Mouse (Mus musculus): ENCODE measurements around the gene Pomgnt2.
"Not testable (repeated sequence)": the region's sequence is repeated elsewhere in the genome, so short reads cannot be mapped to it uniquely, and the experiment has no call there.

Pomgnt2 gene

DNA sequence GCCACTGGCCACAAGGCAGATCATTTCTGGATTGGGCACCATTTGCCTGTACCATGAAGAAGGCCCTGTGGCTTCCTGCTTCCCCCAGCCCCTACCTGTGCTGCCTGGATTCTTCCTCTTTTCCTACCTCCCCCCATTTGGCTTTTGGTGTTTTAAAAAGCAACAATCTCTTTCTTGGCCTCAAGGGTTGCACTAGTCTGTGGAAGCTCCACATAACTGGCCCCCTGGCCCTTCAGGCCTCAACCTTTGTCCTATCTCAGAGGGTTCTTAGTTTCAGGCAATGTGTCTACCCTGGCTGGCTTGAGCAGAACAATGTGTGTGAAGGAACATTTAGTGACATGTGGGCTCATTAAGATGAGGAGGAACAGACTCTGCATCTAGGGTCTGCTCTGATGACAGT, at the start of gene Pomgnt2:
Pomgnt2 (minus strand) TSS at position 101 of the 400 bp plus-strand sequence.
- no peak for DNase-seq (ENCODE audit: low read depth, low spot score)

DNA sequence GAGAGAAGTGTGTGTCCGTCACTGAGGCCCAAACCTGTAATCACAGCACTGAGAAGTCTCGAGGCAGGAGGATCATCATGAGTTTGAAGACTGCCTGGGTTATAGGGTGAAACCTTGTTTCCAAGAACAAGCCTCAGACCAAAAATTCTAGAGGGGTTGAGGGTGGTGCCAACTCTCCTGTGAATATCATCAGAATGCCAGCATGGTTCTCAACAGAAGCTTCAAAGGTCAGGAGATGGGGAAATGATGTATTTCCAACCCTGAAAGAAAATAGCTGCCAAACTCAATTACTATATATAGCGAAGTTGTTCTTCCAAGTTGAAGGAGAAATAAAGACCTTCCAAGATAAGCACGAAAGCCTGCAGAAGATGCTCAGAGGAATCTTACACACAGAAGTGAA, 42.9 kb upstream of the Pomgnt2 start:
- no peak for DNase-seq (ENCODE audit: low read depth, low spot score)

DNA sequence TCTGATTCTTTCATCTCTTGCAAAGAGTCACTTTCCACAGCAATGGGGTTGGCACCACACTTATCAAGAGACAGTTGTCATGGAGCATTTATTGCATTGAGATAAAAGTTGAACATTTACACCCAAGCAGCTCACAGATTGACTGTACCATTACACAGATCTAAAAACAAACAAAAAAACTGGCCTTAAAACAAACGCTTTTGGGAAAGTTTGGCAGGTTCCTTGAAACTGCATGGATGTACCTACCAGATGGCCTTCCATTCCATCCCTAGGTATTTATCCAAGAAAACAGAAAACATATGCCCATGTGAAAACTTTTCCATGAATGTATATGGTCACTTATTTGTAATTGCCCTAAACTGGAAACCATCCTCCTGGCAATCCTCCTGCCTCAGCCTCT, 41.7 kb upstream of the Pomgnt2 start:
- no peak for DNase-seq (ENCODE audit: low read depth, low spot score)

DNA sequence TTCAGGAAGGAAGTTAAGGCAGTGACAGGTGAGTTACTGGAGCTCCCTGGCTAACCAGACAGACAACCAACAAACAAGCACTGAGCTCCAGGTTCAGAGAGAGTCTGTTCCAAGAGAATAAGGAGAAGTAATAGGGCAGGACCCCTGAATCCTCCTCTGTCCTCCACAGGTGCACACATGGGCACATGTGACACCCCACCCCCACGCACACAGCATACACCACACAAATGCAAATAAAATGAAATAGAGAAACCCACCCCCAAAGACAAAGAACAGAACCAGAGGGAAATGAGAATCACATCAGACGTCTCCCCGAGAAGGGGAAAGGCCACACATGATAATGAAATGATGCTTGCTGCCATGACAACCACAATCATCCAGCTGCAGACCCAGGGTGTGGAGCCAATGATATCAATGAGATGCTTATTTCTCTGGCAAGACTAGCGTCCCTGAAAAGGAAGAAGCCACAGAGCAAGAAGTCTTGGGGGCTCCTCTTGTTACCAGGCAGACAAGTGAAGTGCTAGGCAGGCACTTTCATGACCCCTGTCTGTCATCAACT, 39.7 kb upstream of the Pomgnt2 start:
- peak; percentile 5 for DNase-seq (ENCODE audit: low read depth, low spot score)

DNA sequence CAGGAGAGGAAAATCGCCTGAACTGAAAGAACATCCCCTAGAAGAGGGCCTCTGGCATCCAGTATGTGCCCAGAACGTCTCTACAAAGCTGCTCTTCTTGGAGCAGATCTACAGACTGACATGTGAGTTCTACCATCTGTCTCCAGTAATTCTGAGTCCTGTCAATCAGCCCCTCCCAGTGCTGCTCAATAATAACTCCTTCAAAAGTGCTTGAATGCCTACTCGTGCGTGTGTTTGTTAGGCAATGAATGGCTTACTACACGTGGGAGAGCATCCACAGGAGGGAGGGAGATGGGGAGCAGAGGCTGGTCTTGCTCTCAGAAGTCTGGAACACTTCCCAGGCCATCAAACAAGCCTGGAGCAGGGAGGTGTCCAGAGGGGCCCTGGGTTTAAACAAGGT, 38.9 kb upstream of the Pomgnt2 start:
- DNase-seq (ENCODE audit: low read depth, low spot score): no peak

DNA sequence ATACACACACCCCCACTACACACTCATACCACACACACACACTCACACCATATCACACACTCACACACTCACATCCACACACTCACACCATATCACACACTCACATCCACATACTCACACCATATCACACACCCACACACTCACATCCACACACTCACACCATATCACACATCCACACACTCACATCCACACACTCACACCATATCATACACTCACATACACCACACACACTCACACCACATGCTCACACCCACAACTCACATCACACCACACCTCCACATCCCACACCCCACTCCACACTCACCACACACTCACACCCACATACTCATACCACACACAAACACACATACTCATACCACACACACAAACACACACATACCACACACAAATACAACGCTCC, 38.0 kb upstream of the Pomgnt2 start:
- no peak for DNase-seq (ENCODE audit: low read depth, low spot score)

DNA sequence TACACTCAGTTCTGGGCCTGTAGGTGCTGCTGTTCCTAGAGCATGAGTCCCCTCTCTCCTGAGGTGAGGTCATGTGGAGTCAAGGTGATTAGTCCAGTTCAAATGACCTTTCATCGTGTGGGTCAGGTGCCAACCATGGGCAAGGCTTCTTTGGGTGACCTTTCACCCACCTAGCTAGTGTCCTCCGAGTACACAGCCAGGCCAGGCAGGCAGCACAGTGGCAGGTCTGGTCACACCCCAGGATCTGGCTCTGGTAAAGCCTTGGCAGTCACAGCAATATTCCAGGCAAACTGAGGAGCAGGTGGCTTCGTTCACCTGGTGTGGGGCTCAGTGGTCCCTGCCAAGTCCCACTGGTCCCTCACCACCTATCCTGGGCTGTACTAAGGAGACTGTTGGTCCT, 35.2 kb upstream of the Pomgnt2 start:
- DNase-seq (ENCODE audit: low read depth, low spot score): no peak

DNA sequence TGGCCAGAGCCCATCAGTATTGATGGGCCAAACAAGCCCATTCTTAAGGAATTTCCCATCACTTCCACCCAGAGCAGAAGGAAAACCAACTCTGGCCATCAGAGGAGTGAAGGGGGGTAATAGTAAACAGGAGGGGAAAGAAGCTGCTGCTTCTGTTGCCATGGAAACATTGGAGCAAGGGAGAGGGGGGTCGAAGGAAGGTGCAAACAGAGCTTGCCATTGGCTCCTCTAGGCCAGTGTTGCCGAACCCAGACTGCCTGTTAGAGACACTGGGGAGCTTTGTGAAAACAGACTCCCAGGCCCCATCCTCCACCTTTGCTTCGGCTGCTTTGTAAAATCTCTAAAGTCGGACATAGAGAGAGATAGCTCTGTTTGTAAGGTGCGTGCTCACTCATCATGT, 33.8 kb upstream of the Pomgnt2 start:
- no peak for DNase-seq (ENCODE audit: low read depth, low spot score)

DNA sequence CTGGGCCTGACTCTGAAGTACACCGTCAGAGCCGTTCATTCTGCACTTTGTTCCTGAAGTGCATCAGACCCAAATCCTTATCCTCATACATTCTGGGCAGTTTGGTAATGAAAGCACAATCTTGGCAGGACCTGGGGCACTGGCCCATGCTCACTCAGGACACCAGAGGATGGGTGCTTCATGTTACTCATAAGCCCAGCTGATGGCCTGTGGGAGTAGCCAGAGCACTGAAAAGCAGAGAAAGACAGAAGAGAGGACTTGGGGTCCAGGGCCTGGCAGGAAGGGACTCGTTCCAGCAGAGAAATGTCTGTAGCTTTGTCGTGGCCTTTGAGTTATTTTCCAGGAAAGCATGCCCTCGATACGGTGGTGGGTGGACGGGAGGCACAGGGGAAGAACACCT, 32.9 kb upstream of the Pomgnt2 start:
- no peak for DNase-seq (ENCODE audit: low read depth, low spot score)

DNA sequence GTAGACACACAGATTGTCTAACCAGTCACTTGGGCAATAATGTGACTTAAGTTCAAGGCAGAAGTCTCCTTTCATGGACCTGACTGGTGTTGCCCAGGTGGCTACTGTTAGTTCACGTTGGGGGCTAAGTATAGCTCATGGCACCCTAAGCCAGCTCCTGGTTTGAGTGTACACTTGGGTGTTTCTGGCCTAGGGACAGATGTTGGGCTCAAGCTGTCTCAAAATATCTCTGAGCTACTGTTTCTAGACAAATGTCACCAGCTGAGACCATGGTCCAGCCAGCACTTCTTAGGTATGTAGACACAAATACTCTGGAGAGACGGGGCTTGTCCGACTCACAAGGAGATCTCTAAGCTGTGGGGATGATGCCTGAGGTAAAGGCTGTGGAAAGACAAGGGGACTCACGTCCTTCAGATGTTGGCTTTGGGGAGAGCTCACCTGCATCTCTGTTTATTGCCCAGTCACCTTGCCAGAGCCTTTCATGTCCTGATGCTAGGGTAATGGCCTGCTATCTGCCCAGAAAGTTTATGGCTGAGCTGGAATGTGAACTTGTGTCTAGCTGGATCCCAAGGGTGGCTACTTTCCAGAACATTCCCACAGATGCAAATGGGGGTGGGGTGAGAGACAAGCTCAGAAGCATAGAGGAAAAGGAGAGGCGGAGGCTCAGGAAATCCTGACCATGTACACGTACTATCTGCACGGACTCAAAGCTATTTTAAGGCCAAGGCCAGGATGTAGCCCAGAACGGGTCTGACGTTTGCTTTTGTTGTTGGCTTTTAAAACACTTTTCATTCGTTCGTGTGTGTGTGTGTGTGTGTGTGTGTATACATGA, 31.2 kb upstream of the Pomgnt2 start:
- peak; percentile 4 for DNase-seq (ENCODE audit: low read depth, low spot score)

DNA sequence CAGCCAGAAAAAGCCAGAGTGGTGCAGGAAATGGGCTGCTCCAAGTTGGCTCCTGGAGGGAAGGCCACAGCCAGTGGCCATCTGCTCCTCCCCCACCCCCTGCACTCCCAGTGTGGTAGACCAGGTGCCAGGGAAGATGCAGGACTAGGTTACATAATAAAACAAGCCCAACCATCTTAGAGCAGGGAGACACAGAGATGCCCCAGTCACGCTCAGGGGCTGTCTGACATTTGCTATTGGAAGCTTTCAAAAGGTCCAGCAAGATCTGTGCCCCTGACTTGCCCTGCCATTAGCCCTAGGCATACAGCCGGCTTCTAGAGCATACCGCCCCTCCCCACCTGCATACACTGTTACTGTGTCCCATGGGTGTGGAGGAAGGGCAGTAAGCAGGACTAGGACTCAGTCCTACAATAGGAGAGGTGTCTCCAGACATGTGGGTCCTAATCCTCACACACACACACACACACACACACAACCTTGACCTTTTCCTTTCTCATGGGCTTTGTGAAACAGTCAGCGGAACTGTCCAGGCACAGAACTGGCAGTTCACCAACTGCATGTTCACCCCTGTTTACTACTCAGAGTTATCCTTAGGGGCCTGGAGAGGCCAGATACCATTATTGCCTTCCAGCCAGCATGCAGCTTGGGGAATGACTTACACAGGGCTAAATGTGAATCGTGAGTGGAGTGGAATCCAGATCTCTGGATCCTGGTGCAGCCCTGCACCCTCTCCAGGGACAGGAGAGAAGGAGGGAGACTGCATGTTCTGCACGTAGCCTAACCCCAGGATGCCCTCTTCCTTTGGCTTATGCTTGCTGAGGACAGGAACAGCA, 30.4 kb upstream of the Pomgnt2 start:
- DNase-seq (ENCODE audit: low read depth, low spot score): no peak

DNA sequence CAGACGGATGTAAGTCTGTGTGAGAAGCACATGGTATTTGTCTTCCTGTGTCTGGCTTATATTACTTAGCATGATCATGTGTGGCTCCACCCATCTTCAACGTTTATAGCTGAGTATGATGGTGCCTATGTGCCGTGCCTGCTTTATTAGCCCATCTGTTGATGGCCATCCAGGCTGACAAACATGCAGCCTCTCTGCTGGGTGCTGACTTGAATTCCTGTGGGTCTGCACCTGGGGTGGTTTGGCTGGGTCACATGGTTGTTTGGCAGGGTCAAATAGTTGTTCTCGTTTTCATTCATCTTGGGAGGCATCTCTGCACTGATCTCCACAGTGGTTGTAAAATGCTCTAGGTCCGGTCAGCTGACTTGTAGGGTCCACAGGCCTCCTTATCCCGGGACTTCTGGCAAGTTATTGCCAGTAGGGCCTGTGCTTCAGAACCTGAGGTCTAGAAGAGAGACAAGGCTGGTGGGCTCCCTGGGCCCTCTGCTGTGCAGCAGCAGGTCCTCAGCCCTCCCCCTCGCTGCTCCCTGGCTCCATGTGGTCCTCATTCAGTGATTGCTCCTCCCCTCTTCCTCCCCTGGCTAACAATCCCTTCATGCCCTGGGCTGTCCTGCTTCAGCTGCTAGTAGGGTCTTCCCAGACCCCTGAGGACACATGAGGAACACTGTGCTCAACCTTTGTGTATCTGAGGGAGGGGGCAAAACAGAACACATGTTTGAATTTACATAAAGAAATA, 29.1 kb upstream of the Pomgnt2 start:
- peak; percentile 19 for DNase-seq (ENCODE audit: low read depth, low spot score)

DNA sequence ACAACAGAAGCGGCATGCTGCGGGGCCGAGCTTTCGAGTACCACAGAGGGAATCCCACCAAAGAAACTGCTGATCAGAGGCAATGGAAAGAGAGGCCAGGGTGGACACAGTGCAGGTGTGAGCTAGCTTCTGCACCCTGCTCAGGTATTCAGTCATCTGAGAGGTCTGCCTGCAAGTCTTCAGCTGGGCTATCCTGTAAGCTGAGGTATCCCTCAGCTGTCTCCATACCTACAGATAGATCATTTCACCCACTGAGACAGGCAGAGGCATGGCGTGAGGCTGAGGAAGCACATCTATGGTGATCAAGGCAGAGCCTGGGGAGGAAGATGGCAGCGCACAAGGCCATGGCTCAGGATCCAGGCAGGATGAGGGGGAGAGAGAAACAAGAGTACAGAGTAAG, 27.5 kb upstream of the Pomgnt2 start:
- no peak for DNase-seq (ENCODE audit: low read depth, low spot score)

DNA sequence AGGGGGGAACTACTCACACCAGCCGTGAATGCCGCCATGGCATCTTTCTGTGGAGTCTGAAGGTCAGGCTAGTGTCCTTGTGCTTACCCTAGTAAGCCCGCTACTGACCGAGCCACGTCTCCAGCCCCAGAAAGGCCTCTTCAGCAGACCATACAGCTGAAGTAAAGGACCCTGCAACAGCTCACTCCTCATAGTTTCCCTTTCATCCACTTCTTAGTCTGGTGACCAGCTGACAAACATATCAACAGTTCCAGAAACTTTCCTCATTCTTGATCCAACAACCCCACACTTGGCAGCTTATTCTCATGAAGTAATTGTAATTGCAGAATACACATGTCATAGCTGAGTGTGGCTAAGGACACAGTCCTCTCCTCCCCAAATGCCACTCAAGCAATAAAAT, 27.0 kb upstream of the Pomgnt2 start:
- DNase-seq (ENCODE audit: low read depth, low spot score): no peak

DNA sequence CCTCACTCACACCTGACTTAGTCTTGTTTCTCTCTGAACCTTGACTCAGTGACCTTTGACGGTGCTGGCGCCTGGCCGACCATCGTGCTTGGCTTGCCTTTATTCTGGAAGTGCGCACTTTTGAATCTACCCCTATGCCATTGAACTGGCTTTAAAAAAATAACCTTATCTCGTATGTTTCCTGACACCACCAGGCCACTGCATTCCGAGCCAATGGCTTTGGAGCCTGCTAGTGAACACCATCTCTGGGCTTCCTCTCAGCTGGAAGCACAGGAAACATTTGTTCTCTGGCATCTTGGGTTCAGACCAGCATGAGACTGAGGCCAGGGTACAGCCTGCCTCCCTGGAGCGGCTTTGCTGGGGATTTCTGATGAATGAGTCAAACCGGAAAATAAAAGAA, 25.9 kb upstream of the Pomgnt2 start:
- no peak for DNase-seq (ENCODE audit: low read depth, low spot score)

DNA sequence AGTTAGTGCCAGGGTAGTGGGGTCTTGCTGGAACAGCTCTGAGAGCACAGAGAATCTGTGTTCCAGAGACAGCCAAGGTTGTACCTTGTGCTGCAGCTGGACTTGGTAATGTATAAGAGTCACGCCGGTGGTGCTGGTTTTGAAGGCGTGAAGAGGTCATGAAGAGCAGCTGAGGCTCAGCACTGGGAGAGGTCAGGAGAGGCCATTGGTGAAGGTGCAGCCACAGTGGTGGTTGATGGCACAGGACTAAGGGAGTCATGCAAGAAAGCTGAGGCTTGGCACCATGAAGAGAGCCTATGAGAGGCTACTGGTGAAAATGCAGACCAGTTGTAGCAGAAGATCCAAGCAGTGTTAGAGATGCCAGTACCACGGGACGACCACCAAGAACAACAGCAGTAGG, 24.7 kb upstream of the Pomgnt2 start:
- no peak for DNase-seq (ENCODE audit: low read depth, low spot score)

DNA sequence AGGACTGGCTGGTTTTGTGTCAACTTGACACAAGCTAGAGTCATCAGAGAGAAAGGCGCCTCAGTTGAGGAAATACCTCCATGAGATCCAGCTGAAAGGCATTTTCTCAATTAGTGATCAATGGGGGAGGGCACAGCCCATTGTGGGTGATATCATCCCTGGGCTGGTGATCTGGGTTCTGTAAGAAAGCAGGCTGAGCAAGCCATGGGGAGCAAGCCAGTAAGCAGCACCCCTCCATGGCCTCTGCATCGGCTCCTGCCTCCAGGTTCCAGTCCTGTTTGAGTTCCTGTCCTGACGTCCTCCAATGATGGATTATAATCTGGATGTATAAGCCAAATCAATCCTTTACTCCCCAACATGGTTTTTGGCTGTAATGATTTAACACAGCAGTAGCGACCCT, 24.3 kb upstream of the Pomgnt2 start:
- not testable (repeated sequence) for DNase-seq (ENCODE audit: low read depth, low spot score)

DNA sequence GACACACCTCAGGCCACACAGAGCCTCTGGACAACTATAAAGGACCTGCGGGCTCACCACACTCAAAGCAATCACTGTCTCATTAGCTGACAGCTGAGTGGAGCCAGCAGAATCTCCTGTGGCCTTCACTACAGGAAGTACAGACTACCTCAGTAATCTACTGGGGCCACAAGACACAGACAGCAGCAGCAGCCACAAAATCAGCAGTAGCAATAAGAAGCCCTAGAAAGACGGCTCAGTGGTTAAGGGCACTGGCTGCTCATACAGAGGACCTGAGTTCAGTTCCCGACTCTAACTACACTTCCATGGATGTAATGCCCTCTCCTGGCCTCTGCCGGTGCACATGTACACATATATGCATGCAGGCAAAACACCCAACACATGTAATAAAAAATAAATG, 23.4 kb upstream of the Pomgnt2 start:
- no peak for DNase-seq (ENCODE audit: low read depth, low spot score)

DNA sequence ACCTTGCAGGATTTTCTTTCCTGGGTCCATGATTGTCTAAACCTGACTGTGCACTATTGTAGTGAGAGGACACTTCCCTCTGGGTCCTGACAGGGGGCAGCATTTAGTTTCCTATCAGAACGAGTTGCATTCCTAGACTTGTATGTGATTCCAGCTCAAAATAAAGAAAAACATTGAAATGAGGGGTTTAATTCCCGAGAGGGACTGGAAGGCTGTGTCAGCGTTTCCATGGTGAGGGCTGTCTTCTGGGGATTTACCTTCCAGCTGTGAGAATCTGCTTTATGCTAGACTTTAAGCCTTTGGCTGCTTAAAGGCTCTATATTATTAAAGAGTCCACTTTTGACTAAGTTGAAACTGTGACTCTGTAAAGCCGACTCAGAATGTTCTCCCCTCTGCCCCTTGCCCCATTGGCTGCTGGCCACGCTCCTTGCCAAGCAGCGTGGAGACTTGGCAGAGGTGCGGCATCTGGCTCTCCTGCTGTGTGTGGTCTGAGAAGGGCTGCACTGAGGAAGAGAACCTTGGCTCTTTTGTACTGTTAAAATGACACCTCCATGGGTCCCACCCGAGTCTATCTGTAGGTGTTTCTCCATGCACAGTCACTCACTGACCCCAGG, 22.0 kb upstream of the Pomgnt2 start:
- peak; percentile 32 for DNase-seq (ENCODE audit: low read depth, low spot score)

DNA sequence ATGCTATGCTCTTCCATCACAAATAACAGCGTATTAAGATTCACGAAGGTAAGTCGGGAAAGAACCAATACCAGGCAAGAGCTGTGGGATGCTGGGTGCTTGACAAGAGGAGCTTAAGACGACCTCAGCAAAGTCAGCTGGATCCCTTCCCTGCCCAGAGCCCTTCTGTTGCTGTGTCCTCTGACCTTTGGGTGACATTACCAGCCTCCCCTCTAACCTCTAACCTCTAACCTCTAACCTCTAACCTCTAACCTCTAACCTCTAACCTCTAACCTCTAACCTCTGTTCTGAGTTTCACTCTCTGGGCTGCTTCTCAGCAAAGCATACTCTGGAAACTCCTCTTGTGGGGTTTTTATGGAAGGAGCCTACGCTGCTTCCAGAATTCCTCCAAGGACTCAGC, 21.2 kb upstream of the Pomgnt2 start:
- no peak for DNase-seq (ENCODE audit: low read depth, low spot score)

DNA sequence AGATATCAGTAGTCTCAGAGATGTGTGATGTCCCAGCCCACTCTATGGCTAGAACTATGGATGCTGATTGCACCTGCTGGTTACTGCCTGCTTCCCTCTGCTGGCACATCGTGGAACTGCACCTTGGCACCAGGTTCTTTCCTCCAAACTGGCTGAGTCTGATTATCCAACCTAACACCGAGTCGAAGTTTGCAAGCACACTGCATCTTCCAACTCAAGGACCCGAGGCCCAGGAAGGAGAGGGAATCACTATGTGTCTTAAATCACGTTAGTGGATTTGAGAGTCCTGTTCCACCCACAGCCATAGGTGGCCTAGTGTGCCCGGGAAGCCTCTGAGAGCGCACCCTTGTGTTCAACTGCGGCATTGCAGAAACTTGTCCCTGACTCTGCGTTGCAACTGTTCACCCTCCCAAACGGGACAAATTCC, 17.3 kb upstream of the Pomgnt2 start:
- DNase-seq (ENCODE audit: low read depth, low spot score): peak; percentile 83
